Mouse (Mus musculus) MEL (cell line): ENCODE results near the gene Heg1. TPM values are rescaled to one million over a fixed set of nuclear protein-coding genes. Genes with fewer than 3 reads are reported as not detected.

Experiments used
- DNase-seq: peaks from one replicate; pipeline ENCODE4 v3.0.0; 2011; ENCODE audit warnings: low read depth, low spot score
- H3K27ac ChIP-seq: 2 replicates; pipeline ENCODE4 v1.5.1; 2012; ENCODE audit warnings: low read depth, mild to moderate bottlenecking, control low read depth, low read length, moderate library complexity; ENCODE audit not compliant: control insufficient read depth
- H3K27me3 ChIP-seq, 2 experiments: fragments of 150-350 bp in 1 of 2; sonication (generic) in 1 of 2; 2 replicates each; pipeline ENCODE4 v1.6.1; 2012; ENCODE audit warnings: low read length in 2 of 2, mild to moderate bottlenecking in 2 of 2, improper control_type of control experiment in 1 of 2, moderate library complexity in 1 of 2; ENCODE audit not compliant: insufficient read depth in 2 of 2, control insufficient read depth in 1 of 2
- H3K36me3 ChIP-seq, 2 experiments: 2 replicates each; pipeline ENCODE4 v1.6.1; 2012 to 2014; ENCODE audit warnings: low read length in 2 of 2, improper control_type of control experiment in 1 of 2, inconsistent platforms in 1 of 2, mild to moderate bottlenecking in 1 of 2; ENCODE audit not compliant: insufficient read depth in 2 of 2, control insufficient read depth in 1 of 2
- H3K4me1 ChIP-seq, 2 experiments: fragments of 150-350 bp in 1 of 2; sonication (generic) in 1 of 2; 2 replicates each; pipeline ENCODE4 v1.6.1; 2012; ENCODE audit warnings: low read length in 2 of 2, improper control_type of control experiment in 1 of 2, mild to moderate bottlenecking in 1 of 2; ENCODE audit not compliant: insufficient read depth in 2 of 2, control insufficient read depth in 1 of 2
- H3K4me3 ChIP-seq, 2 experiments: fragments of 150-350 bp in 1 of 2; sonication (generic) in 1 of 2; 2 replicates each; pipeline ENCODE4 v1.5.1; 2012; ENCODE audit warnings: low read depth in 2 of 2, low read length in 2 of 2, mild to moderate bottlenecking in 2 of 2, moderate library complexity in 2 of 2, control low read depth in 1 of 2, improper control_type of control experiment in 1 of 2; ENCODE audit not compliant: control insufficient read depth in 1 of 2, insufficient read depth in 1 of 2
- H3K79me2 ChIP-seq: 2 replicates; pipeline ENCODE4 v1.6.1; 2012; ENCODE audit warnings: mild to moderate bottlenecking, low read length, moderate library complexity; ENCODE audit not compliant: control insufficient read depth, poor library complexity, insufficient read depth
- H3K9ac ChIP-seq: 2 replicates; pipeline ENCODE4 v1.6.1; 2012; ENCODE audit warnings: low read depth, mild to moderate bottlenecking, control low read depth, low read length, moderate library complexity; ENCODE audit not compliant: control insufficient read depth, poor library complexity, severe bottlenecking
- H3K9me3 ChIP-seq: fragments of 150-350 bp; sonication (generic); replicated peaks from 2 replicates; pipeline ENCODE4 v1.6.1; 2012; ENCODE audit warnings: mild to moderate bottlenecking, low read length, improper control_type of control experiment, moderate library complexity; ENCODE audit not compliant: insufficient read depth
- CHD1 ChIP-seq: IDR thresholded peaks from 2 replicates; pipeline ENCODE4 v1.6.1; 2012; ENCODE audit warnings: low read depth, mild to moderate bottlenecking, inconsistent platforms, low read length, improper control_type of control experiment
- CTCF ChIP-seq, 3 experiments: IDR thresholded peaks in 2 of 3; conservative IDR thresholded peaks in 1 of 3; 2 replicates each; pipeline ENCODE4 v1.5.1; 2011 to 2012; ENCODE audit warnings: low read length in 3 of 3, low read depth in 2 of 3, mild to moderate bottlenecking in 2 of 3, improper control_type of control experiment in 1 of 3, inconsistent platforms in 1 of 3, mixed read lengths in 1 of 3, moderate library complexity in 1 of 3; ENCODE audit not compliant: control insufficient read depth in 1 of 3, insufficient read depth in 1 of 3, poor library complexity in 1 of 3, severe bottlenecking in 1 of 3
- E2F4 ChIP-seq: IDR thresholded peaks from 2 replicates; pipeline ENCODE4 v1.6.1; 2011; ENCODE audit warnings: low read depth, low read length, improper control_type of control experiment, borderline replicate concordance
- GABPA ChIP-seq: IDR thresholded peaks from 2 replicates; pipeline ENCODE4 v1.6.1; 2012; ENCODE audit warnings: low read depth, mild to moderate bottlenecking, inconsistent platforms, low read length, improper control_type of control experiment, moderate library complexity
- GATA1 ChIP-seq: IDR thresholded peaks from 2 replicates; pipeline ENCODE4 v1.6.1; 2011; ENCODE audit warnings: low read depth, low read length, improper control_type of control experiment
- HCFC1 ChIP-seq: IDR thresholded peaks from 2 replicates; pipeline ENCODE4 v1.6.1; 2012; ENCODE audit warnings: low read depth, mild to moderate bottlenecking, inconsistent platforms, low read length, improper control_type of control experiment, moderate library complexity
- JUND ChIP-seq: IDR thresholded peaks from 2 replicates; pipeline ENCODE4 v1.6.1; 2011; ENCODE audit warnings: low read depth, mild to moderate bottlenecking, improper control_type of control experiment, low read length
- KAT2A ChIP-seq: conservative IDR thresholded peaks from 2 replicates; pipeline ENCODE4 v1.6.1; 2012; ENCODE audit warnings: low read depth, low read length, improper control_type of control experiment, inconsistent platforms
- MAFK ChIP-seq: IDR thresholded peaks from 2 replicates; pipeline ENCODE4 v1.6.1; 2011; ENCODE audit warnings: low read depth, mild to moderate bottlenecking, low read length, improper control_type of control experiment, borderline replicate concordance
- MAX ChIP-seq: IDR thresholded peaks from 2 replicates; pipeline ENCODE4 v1.6.1; 2011; ENCODE audit warnings: low read length, improper control_type of control experiment
- MEF2A ChIP-seq: IDR thresholded peaks from 2 replicates; pipeline ENCODE4 v1.6.1; 2014; ENCODE audit warnings: low read depth, mild to moderate bottlenecking, inconsistent platforms, low read length, improper control_type of control experiment; ENCODE audit not compliant: poor library complexity, insufficient replicate concordance, severe bottlenecking; ENCODE audit errors: extremely low read depth
- MYB ChIP-seq: IDR thresholded peaks from 2 replicates; pipeline ENCODE4 v1.6.1; 2011; ENCODE audit warnings: mild to moderate bottlenecking, low read depth, low read length, improper control_type of control experiment
- NELFE ChIP-seq: IDR thresholded peaks from 2 replicates; pipeline ENCODE4 v1.6.1; 2011; ENCODE audit warnings: low read depth, low read length, improper control_type of control experiment
- NRF1 ChIP-seq: IDR thresholded peaks from 2 replicates; pipeline ENCODE4 v1.6.1; 2014; ENCODE audit warnings: low read depth, mild to moderate bottlenecking, inconsistent platforms, low read length, improper control_type of control experiment, moderate library complexity; ENCODE audit not compliant: poor library complexity, insufficient read depth, severe bottlenecking
- POLR2AphosphoS2 ChIP-seq: IDR thresholded peaks from 2 replicates; pipeline ENCODE4 v1.6.1; 2011; ENCODE audit warnings: low read length, improper control_type of control experiment
- RCOR1 ChIP-seq: IDR thresholded peaks from 2 replicates; pipeline ENCODE4 v1.6.1; 2012; ENCODE audit warnings: low read depth, mild to moderate bottlenecking, inconsistent platforms, low read length, improper control_type of control experiment
- SMC3 ChIP-seq: IDR thresholded peaks from 2 replicates; pipeline ENCODE4 v1.6.1; 2011; ENCODE audit warnings: low read depth, low read length, improper control_type of control experiment
- UBTF ChIP-seq: IDR thresholded peaks from 2 replicates; pipeline ENCODE4 v1.6.1; 2012; ENCODE audit warnings: low read depth, mild to moderate bottlenecking, inconsistent platforms, low read length, improper control_type of control experiment, moderate library complexity, borderline replicate concordance; ENCODE audit not compliant: insufficient read depth
- ZMIZ1 ChIP-seq: IDR thresholded peaks from 2 replicates; pipeline ENCODE4 v1.6.1; 2012; ENCODE audit warnings: low read depth, mild to moderate bottlenecking, inconsistent platforms, low read length, improper control_type of control experiment, moderate library complexity
- ZNF384 ChIP-seq: IDR thresholded peaks from 2 replicates; pipeline ENCODE4 v1.6.1; 2012; ENCODE audit warnings: low read depth, mild to moderate bottlenecking, inconsistent platforms, low read length, improper control_type of control experiment
- polyA plus RNA-seq, 2 experiments: library from polyadenylated mRNA; stranded (reverse) in 1 of 2; unstranded in 1 of 2; fragments of >175 nt in 1 of 2; fragments of >200 nt in 1 of 2; gene quantifications; 2 replicates each; pipeline versions ENCODE4 v1.2.1 to v1.2.4; 2012; ENCODE audit warnings: low replicate concordance in 2 of 2, low read depth in 1 of 2; ENCODE audit not compliant: insufficient read length in 2 of 2, insufficient read depth in 1 of 2, missing spikeins in 1 of 2
- total RNA-seq: library from RNA; depleted of rRNA; stranded (reverse); fragments of 300-350 nt; gene quantifications from 2 replicates; pipeline ENCODE4 v1.2.3, GENCODE M21; 2012

The Heg1 gene
- total and polyA plus RNA-seq, 3 experiments = 4.1 to 72.0 (median 6.9) TPM

GRCm38 (mm10) chr16:33745457-33745856 lies 61.3 kb downstream of the Heg1 start:
- no peak for DNase-seq
- Histone ChIP-seq H3K9me3 (no peaks in the 10 kb centered on the region), H3K9ac (no peak overlapping the region), H3K4me3 (no peak overlapping the region), H3K79me2 (no peaks in the 10 kb centered on the region), H3K4me1 (peaks cover 0 to 9% of the 10 kb centered on the region in 2 experiments; a peak in 2 of 4 replicates), H3K36me3 (peaks cover 0 to 14% of the 10 kb centered on the region in 2 experiments; a peak in 2 of 4 replicates)
- TF ChIP-seq RCOR1 (no peak), POLR2AphosphoS2 (no peak), NELFE (no peak), MAX (no peak), SMC3 (no peak), ZNF384 (no peak), ZMIZ1 (no peak)
- TF ChIP-seq, all 39 proteins: peak for 0
- Histone ChIP-seq H3K27ac (no peak overlapping the region), H3K27me3 (no peaks in the 10 kb centered on the region)

GRCm38 (mm10) chr16:33746074-33746676 lies 62.0 kb downstream of the Heg1 start:
- Histone ChIP-seq H3K79me2 (no peaks in the 10 kb centered on the region), H3K4me1 (peaks cover 0 to 9% of the 10 kb centered on the region in 2 experiments; a peak in 2 of 4 replicates), H3K27me3 (no peaks in the 10 kb centered on the region), H3K9me3 (no peaks in the 10 kb centered on the region), H3K27ac (no peak overlapping the region), H3K36me3 (peaks cover 0 to 14% of the 10 kb centered on the region in 2 experiments; a peak in 2 of 4 replicates), H3K9ac (no peak overlapping the region), H3K4me3 (no peak overlapping the region)
- TF ChIP-seq KAT2A = no peak
- TF ChIP-seq MAFK = no peak
- no peak for TF ChIP-seq E2F4
- TF ChIP-seq MEF2A = no peak
- no peak for TF ChIP-seq CTCF (IDR thresholded peaks at IDR 0.05 in 2 of 3, conservative IDR thresholded peaks at IDR 0.05 in 1 of 3; ENCODE audit: control insufficient read depth in 1 of 3, insufficient read depth in 1 of 3, low read depth in 2 of 3, low read length in 3 of 3, poor library complexity in 1 of 3, severe bottlenecking in 1 of 3)
- TF ChIP-seq GATA1 = no peak
- TF ChIP-seq JUND = no peak
- no peak for TF ChIP-seq GABPA
- no peak for TF ChIP-seq POLR2AphosphoS2
- TF ChIP-seq NRF1 = no peak
- TF ChIP-seq MYB = no peak
- TF ChIP-seq HCFC1 = no peak
- TF ChIP-seq UBTF = no peak
- TF ChIP-seq CHD1 = no peak
- no peak for DNase-seq
